In the genomic region with DNA sequence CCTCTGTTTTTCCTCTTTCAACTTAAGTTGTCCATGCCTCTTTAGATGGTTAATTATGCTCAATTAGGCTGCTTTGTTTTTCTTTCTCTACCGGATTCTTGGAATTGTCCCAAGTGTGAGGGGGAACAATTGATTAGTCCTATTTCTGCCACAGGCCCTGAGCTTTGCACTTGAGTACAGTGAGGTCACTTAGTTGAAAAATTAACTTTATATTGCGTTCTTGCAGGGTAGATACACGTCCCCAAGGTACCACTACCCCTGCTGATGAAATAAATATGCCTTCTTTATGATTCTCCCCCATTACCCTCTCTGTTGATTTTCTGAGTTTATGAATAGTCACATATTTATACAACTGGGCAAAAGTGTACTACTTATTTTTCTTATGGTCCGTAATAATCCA, we compare ENCODE assay signal across 21 mouse cellular contexts.
A peak's percentile ranks its signal among the peaks of the same experiment; 100 is the strongest.
DNase-seq lines count a peak whose midpoint lies in the region; ATAC-seq and TF ChIP-seq lines count a peak whose summit lies in the region.
"Had no signal": no experiment of that assay in that cellular context is flagged by ENCODE, and none has a peak within 500 bp of the region (broad histone marks: within the 10 kb centered on the region; RNA-seq: fewer than 3 reads in every experiment).

No protein-coding gene starts in this region.

- DNase-seq in limb, embryonic 10.5 days (ENCODE audit: low spot score): no peak
- DNase-seq in liver, postnatal 0 days: no peak
- no peak for DNase-seq in liver, embryonic 11.5 days (ENCODE audit: low spot score)
- DNase-seq: adrenal gland, adult 2 months; adrenal gland, postnatal 10 days; adrenal gland, postnatal 25 days; cerebellum, adult 11 months; cerebellum, adult 18-20 months; cerebellum, adult 8-10 months; cerebellum, adult 9-11 months; cerebellum, postnatal 14 days; cerebellum, postnatal 36 days; embryo, embryonic 11 days had no signal

- H3K27ac ChIP-seq in limb, embryonic 13.5 days: no peak overlapping the region
- no peak overlapping the region for H3K27ac ChIP-seq in limb, embryonic 10.5 days
- H3K27ac ChIP-seq in liver, postnatal 0 days (ENCODE audit: low read depth): no peak overlapping the region
- no peak overlapping the region for H3K27ac ChIP-seq in liver, embryonic 11.5 days (ENCODE audit: low read depth, low read length)
- H3K27ac ChIP-seq: embryonic facial prominence, embryonic 13.5 days; embryonic facial prominence, embryonic 15.5 days; forebrain, embryonic 10.5 days; forebrain, embryonic 12.5 days had no signal

- H3K36me3 ChIP-seq in limb, embryonic 13.5 days: no peaks in the 10 kb centered on the region
- no peaks in the 10 kb centered on the region for H3K36me3 ChIP-seq in limb, embryonic 10.5 days
- no peaks in the 10 kb centered on the region for H3K36me3 ChIP-seq in liver, postnatal 0 days (replicated peaks; ENCODE audit: insufficient read depth, low read length)
- no peaks in the 10 kb centered on the region for H3K36me3 ChIP-seq in liver, embryonic 11.5 days (ENCODE audit: control insufficient read depth, insufficient read depth, low read length)
- H3K36me3 ChIP-seq: embryonic facial prominence, embryonic 13.5 days; embryonic facial prominence, embryonic 15.5 days; forebrain, embryonic 10.5 days; forebrain, embryonic 12.5 days had no signal

- no peak for TF ChIP-seq CTCF in liver, postnatal 0 days (IDR thresholded peaks at IDR 0.05; ENCODE audit: low read depth)

- no peaks in the 10 kb centered on the region for H3K9me3 ChIP-seq in limb, embryonic 13.5 days
- H3K9me3 ChIP-seq in limb, embryonic 10.5 days (replicated peaks): no peaks in the 10 kb centered on the region
- no peaks in the 10 kb centered on the region for H3K9me3 ChIP-seq in liver, postnatal 0 days (ENCODE audit: low read length)
- no peaks in the 10 kb centered on the region for H3K9me3 ChIP-seq in liver, embryonic 11.5 days (ENCODE audit: control insufficient read depth, low read length)
- H3K9me3 ChIP-seq: embryonic facial prominence, embryonic 13.5 days; embryonic facial prominence, embryonic 15.5 days; forebrain, embryonic 10.5 days; forebrain, embryonic 12.5 days had no signal

- no peak overlapping the region for H3K9ac ChIP-seq in limb, embryonic 13.5 days
- no peak overlapping the region for H3K9ac ChIP-seq in liver, postnatal 0 days (replicated peaks)
- H3K9ac ChIP-seq in liver, embryonic 11.5 days (ENCODE audit: low read depth, low read length): no peak overlapping the region
- H3K9ac ChIP-seq: embryonic facial prominence, embryonic 13.5 days; embryonic facial prominence, embryonic 15.5 days; forebrain, embryonic 12.5 days had no signal

- ATAC-seq in limb, embryonic 13.5 days (ENCODE audit: low FRiP score, low read depth): 0 out of 2 replicates have a peak, but pooled peaks have one; percentile 59
- ATAC-seq in liver, postnatal 0 days: peak; percentile 76
- ATAC-seq in liver, embryonic 11.5 days (replicated peaks; ENCODE audit: low FRiP score): no peak
- ATAC-seq: forebrain, embryonic 14.5 days; forebrain, embryonic 16.5 days had no signal

- H3K27me3 ChIP-seq in limb, embryonic 13.5 days: no peaks in the 10 kb centered on the region
- no peaks in the 10 kb centered on the region for H3K27me3 ChIP-seq in limb, embryonic 10.5 days (ENCODE audit: low read depth, poor library complexity, severe bottlenecking)
- no peaks in the 10 kb centered on the region for H3K27me3 ChIP-seq in liver, postnatal 0 days (ENCODE audit: insufficient read depth, low read length)
- no peaks in the 10 kb centered on the region for H3K27me3 ChIP-seq in liver, embryonic 11.5 days (replicated peaks; ENCODE audit: control insufficient read depth, insufficient read depth, low read length)
- H3K27me3 ChIP-seq: embryonic facial prominence, embryonic 13.5 days; embryonic facial prominence, embryonic 15.5 days; forebrain, embryonic 12.5 days had no signal

- H3K4me3 ChIP-seq in limb, embryonic 13.5 days: no peak overlapping the region
- no peak overlapping the region for H3K4me3 ChIP-seq in limb, embryonic 10.5 days
- H3K4me3 ChIP-seq in liver, postnatal 0 days (ENCODE audit: low read depth, low read length): no peak overlapping the region
- H3K4me3 ChIP-seq in liver, embryonic 11.5 days (ENCODE audit: low read depth, low read length): no peak overlapping the region
- H3K4me3 ChIP-seq: embryonic facial prominence, embryonic 13.5 days; embryonic facial prominence, embryonic 15.5 days; erythroblast, embryonic 14.5 days; forebrain, embryonic 10.5 days; forebrain, embryonic 12.5 days had no signal

- peaks cover 37% of the 10 kb centered on the region for H3K4me1 ChIP-seq in limb, embryonic 13.5 days
- H3K4me1 ChIP-seq in limb, embryonic 10.5 days: peaks cover 3% of the 10 kb centered on the region
- peaks cover 2% of the 10 kb centered on the region; the same call in 1 of the 2 replicates for H3K4me1 ChIP-seq in liver, postnatal 0 days (ENCODE audit: insufficient read depth)
- no peaks in the 10 kb centered on the region for H3K4me1 ChIP-seq in liver, embryonic 11.5 days (replicated peaks; ENCODE audit: control insufficient read depth, insufficient read depth, low read length)
- H3K4me1 ChIP-seq: embryonic facial prominence, embryonic 13.5 days; embryonic facial prominence, embryonic 15.5 days; forebrain, embryonic 10.5 days; forebrain, embryonic 12.5 days had no signal

- TF ChIP-seq EP300 in liver, postnatal 0 days (IDR thresholded peaks at IDR 0.05; ENCODE audit: low read depth): no peak

- WGBS in limb, embryonic 13.5 days: 45% methylated on average over 4 of the region's 4 CpGs
- 85% methylated on average over 4 of the region's 4 CpGs for WGBS in limb, embryonic 10.5 days
- WGBS in liver, postnatal 0 days (ENCODE audit: insufficient replicate concordance): 59% methylated on average over 4 of the region's 4 CpGs
- 76% methylated on average over 4 of the region's 4 CpGs for WGBS in liver, embryonic 11.5 days

- no peak overlapping the region for H3K4me2 ChIP-seq in limb, embryonic 13.5 days (replicated peaks)
- H3K4me2 ChIP-seq in liver, postnatal 0 days (ENCODE audit: low read depth, low read length): no peak overlapping the region
- no peak overlapping the region for H3K4me2 ChIP-seq in liver, embryonic 11.5 days
- H3K4me2 ChIP-seq: embryonic facial prominence, embryonic 13.5 days; embryonic facial prominence, embryonic 15.5 days; forebrain, embryonic 12.5 days had no signal
